Mouse (Mus musculus): ENCODE measurements around the gene Notch1. TPM values are rescaled to one million over a fixed set of nuclear protein-coding genes. Genes with fewer than 3 reads are reported as not detected.
A peak's percentile ranks its signal among the peaks of the same experiment; 100 is the strongest.

Gene Notch1
- total and polyA plus RNA-seq, 2 experiments from 2014 or later = 5.7 to 54.0 TPM

DNA sequence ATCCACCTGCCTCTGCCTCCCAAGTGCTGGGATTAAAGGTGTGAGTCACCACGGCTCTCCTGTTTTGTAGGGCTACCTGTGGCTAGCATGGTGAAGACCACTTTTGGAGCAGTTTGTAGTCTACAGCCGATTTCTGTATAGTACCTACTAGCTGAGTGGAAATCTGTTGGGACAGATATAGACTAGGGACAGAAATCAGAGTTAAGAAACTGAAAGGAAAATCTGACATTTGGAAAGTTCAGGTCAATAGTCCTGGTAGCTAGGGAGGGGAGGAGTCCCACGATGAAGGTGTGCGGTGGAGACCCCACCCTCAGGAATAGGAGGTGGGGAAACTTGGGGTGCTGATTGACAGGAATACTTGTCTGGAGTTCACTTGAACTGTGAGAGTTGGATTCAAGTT is 5.9 kb upstream of the Notch1 start:
- no peaks in the 10 kb centered on the region for H3K27me3 ChIP-seq (ENCODE audit: control insufficient read depth, insufficient read depth, low read length)
- H3K4me3 ChIP-seq (ENCODE audit: low read depth, low read length) = no peak overlapping the region
- WGBS = 71% methylated on average over 4 of the region's 4 CpGs
- H3K9me3 ChIP-seq (replicated peaks; ENCODE audit: control insufficient read depth, low read length) = no peaks in the 10 kb centered on the region
- H3K4me2 ChIP-seq (ENCODE audit: low read depth, low read length) = no peak overlapping the region
- H3K27ac ChIP-seq (ENCODE audit: low read depth) = no peak overlapping the region
- no peaks in the 10 kb centered on the region for H3K36me3 ChIP-seq (replicated peaks; ENCODE audit: control insufficient read depth, insufficient read depth, low read length)
- H3K4me1 ChIP-seq (ENCODE audit: control insufficient read depth, insufficient read depth) = no peaks in the 10 kb centered on the region; the same call in none of the 2 replicates
- DNase-seq (ENCODE audit: low spot score) = no peak
- no peak for ATAC-seq (ENCODE audit: insufficient read depth, low read depth)
- H3K9ac ChIP-seq (replicated peaks; ENCODE audit: low read depth, low read length) = no peak overlapping the region
- TF ChIP-seq CTCF (IDR thresholded peaks at IDR 0.05; ENCODE audit: low read depth) = no peak
- no peak for TF ChIP-seq EP300 (IDR thresholded peaks at IDR 0.05; ENCODE audit: low read depth)

DNA sequence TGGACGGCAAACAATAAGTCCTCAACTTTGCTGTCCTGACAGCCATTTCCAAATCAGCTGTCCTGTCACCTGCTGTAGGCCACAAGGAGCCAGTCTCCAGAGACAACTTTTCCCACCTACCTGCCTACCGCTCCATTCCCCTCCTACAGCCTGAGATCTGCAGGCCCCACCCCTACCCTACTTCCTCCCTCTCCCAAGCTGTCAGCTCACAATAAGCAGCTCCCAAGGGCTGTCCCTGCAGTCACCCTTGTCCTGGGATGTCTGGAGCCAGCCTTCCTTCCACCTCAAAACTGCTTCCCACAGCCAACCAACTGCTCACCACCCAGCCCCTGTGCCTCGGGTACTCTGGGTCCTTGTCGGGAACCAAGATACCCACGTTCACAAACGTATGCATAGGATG is 3.3 kb upstream of the Notch1 start:
- DNase-seq (ENCODE audit: low spot score) (no peak), ATAC-seq (ENCODE audit: insufficient read depth, low read depth) (no peak)
- H3K4me2 ChIP-seq (ENCODE audit: low read depth, low read length) = no peak overlapping the region
- H3K4me1 ChIP-seq (ENCODE audit: control insufficient read depth, insufficient read depth) = peaks cover 24% of the 10 kb centered on the region
- TF ChIP-seq CTCF (IDR thresholded peaks at IDR 0.05; ENCODE audit: low read depth) (no peak), EP300 (IDR thresholded peaks at IDR 0.05; ENCODE audit: low read depth) (no peak)
- H3K9ac ChIP-seq (replicated peaks; ENCODE audit: low read depth, low read length) = no peak overlapping the region
- no peak overlapping the region for H3K4me3 ChIP-seq (ENCODE audit: low read depth, low read length)
- no peaks in the 10 kb centered on the region for H3K36me3 ChIP-seq (replicated peaks; ENCODE audit: control insufficient read depth, insufficient read depth, low read length)
- 63% methylated on average over 6 of the region's 6 CpGs for WGBS
- H3K27ac ChIP-seq (ENCODE audit: low read depth) = 0 out of 2 replicates have a peak overlapping the region, but pooled peaks have one; percentile 11
- H3K27me3 ChIP-seq (ENCODE audit: control insufficient read depth, insufficient read depth, low read length) = no peaks in the 10 kb centered on the region
- no peaks in the 10 kb centered on the region for H3K9me3 ChIP-seq (replicated peaks; ENCODE audit: control insufficient read depth, low read length)

DNA sequence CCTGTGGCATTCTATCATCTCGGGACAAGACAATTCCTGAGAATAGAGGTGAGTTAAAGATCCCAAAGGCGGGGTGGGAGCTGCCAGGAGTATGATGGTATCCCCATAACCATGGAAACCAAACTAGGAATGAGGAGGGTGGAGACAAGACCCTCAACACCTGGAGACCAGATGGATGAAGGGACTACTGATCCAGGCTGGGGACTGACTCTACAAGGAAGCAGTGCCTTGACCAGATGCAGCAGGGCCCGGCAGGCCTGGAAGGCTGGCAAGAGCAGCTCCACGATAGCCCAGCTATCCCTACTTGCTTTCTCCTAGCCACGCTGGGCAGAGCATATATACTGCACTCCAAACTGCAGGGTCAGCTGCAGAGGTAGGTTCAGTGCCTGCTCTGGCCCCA is 524 bp upstream of the Notch1 start:
- Histone ChIP-seq H3K4me3 (ENCODE audit: low read depth, low read length) (peak overlapping the region; percentile 8; the same call in 1 of the 2 replicates), H3K4me2 (ENCODE audit: low read depth, low read length) (peak overlapping the region; percentile 51), H3K9me3 (replicated peaks; ENCODE audit: control insufficient read depth, low read length) (no peaks in the 10 kb centered on the region), H3K36me3 (replicated peaks; ENCODE audit: control insufficient read depth, insufficient read depth, low read length) (no peaks in the 10 kb centered on the region), H3K27ac (ENCODE audit: low read depth) (peak overlapping the region; percentile 71; the same call in 1 of the 2 replicates), H3K9ac (replicated peaks; ENCODE audit: low read depth, low read length) (no peak overlapping the region), H3K4me1 (ENCODE audit: control insufficient read depth, insufficient read depth) (peaks cover 28% of the 10 kb centered on the region), H3K27me3 (ENCODE audit: control insufficient read depth, insufficient read depth, low read length) (no peaks in the 10 kb centered on the region)
- WGBS = 78% methylated on average over 5 of the region's 5 CpGs
- DNase-seq (ENCODE audit: low spot score) (no peak), ATAC-seq (ENCODE audit: insufficient read depth, low read depth) (no peak)
- TF ChIP-seq EP300 (IDR thresholded peaks at IDR 0.05; ENCODE audit: low read depth) (no peak), CTCF (IDR thresholded peaks at IDR 0.05; ENCODE audit: low read depth) (no peak)

DNA sequence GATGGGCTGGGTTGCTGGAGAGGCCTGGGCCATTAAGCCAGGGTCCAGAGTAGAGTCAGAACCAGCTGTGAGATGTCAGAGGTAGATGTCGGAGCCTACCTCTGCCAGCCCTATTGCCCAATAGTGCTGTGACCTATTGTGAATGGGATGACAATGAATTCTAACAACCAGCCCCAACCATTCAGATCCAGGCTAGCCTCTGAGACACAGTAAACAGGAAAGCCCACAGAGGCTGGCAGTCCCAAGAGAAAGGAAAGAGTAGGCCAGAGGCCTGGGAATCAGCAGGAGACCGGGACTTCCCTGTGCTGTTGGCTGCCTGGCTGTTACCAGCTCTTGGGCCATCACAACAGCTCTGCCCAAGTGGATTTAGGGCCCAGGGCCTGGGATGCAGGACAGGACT is 1.1 kb downstream of the Notch1 start:
- WGBS = 60% methylated on average over 2 of the region's 2 CpGs
- DNase-seq (ENCODE audit: low spot score) = no peak
- H3K4me1 ChIP-seq (ENCODE audit: control insufficient read depth, insufficient read depth) = peaks cover 28% of the 10 kb centered on the region
- H3K4me2 ChIP-seq (ENCODE audit: low read depth, low read length) = no peak overlapping the region
- no peak overlapping the region for H3K4me3 ChIP-seq (ENCODE audit: low read depth, low read length)
- H3K9me3 ChIP-seq (replicated peaks; ENCODE audit: control insufficient read depth, low read length) = no peaks in the 10 kb centered on the region
- no peak for ATAC-seq (ENCODE audit: insufficient read depth, low read depth)
- H3K9ac ChIP-seq (replicated peaks; ENCODE audit: low read depth, low read length) = no peak overlapping the region; the same call in 1 of the 2 replicates
- TF ChIP-seq CTCF (IDR thresholded peaks at IDR 0.05; ENCODE audit: low read depth) (no peak), EP300 (IDR thresholded peaks at IDR 0.05; ENCODE audit: low read depth) (no peak)
- no peaks in the 10 kb centered on the region for H3K36me3 ChIP-seq (replicated peaks; ENCODE audit: control insufficient read depth, insufficient read depth, low read length)
- H3K27ac ChIP-seq (ENCODE audit: low read depth) = peak overlapping the region; percentile 71
- no peaks in the 10 kb centered on the region for H3K27me3 ChIP-seq (ENCODE audit: control insufficient read depth, insufficient read depth, low read length)

DNA sequence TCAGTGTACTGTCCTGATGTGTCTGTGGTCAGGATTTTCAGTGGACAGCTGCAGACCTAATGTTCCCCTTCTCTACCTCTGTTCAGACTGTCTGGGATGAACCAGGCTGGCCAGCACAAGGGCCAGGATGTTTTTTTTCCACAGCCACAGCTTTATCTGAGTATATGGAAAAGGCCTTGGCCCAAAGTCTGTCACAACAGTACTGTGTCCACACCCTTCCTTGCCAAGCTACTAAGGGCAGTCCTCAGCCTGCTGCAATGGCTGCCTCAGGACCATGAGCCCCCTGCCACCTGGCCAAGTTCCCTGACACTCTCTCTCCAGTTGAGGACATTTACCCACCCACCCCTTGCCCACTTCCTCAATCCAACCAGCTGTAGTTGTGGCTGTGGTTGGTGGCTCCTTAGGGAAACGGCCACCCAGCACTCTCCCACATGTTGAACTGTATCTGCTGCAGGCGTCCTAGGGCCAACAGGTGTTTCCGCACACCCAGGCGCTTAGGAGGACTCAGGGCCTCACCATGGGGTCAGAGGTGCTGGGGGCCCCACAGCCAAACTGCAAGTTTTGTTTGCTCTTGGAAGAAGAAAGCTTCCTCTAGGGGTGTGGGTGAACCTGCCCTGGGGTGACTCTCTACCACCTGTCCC is 3.2 kb downstream of the Notch1 start:
- no peaks in the 10 kb centered on the region for H3K27me3 ChIP-seq (ENCODE audit: control insufficient read depth, insufficient read depth, low read length)
- no peaks in the 10 kb centered on the region for H3K9me3 ChIP-seq (replicated peaks; ENCODE audit: control insufficient read depth, low read length)
- ATAC-seq (ENCODE audit: insufficient read depth, low read depth) (no peak), DNase-seq (ENCODE audit: low spot score) (no peak)
- H3K4me1 ChIP-seq (ENCODE audit: control insufficient read depth, insufficient read depth) = peaks cover 39% of the 10 kb centered on the region
- 80% methylated on average over 4 of the region's 4 CpGs for WGBS
- no peak for TF ChIP-seq CTCF (IDR thresholded peaks at IDR 0.05; ENCODE audit: low read depth)
- TF ChIP-seq EP300 (IDR thresholded peaks at IDR 0.05; ENCODE audit: low read depth) = no peak
- no peaks in the 10 kb centered on the region for H3K36me3 ChIP-seq (replicated peaks; ENCODE audit: control insufficient read depth, insufficient read depth, low read length)
- H3K9ac ChIP-seq (replicated peaks; ENCODE audit: low read depth, low read length) = no peak overlapping the region
- H3K4me3 ChIP-seq (ENCODE audit: low read depth, low read length) = no peak overlapping the region
- H3K4me2 ChIP-seq (ENCODE audit: low read depth, low read length) = no peak overlapping the region
- peak overlapping the region; percentile 71; the same call in 1 of the 2 replicates for H3K27ac ChIP-seq (ENCODE audit: low read depth)

DNA sequence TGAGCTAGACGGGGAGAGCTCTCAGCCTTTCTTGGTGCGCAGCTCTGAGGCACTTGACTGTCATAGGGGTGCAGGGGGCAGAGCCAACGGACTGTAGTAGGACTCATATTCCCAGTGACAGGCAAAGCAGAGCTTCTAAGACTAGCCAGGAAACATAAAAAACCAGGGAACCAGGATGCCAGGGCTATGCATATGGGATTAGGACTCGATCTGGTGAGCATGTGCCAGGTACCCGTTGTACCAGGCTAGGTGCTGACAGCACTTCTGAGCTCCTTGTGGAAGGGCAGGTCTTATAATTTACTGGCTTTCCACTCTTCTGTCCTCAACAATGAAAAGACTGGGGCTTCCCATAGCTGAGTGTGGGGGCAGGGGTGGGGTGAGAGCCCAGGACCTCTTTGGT is 7.8 kb downstream of the Notch1 start:
- ATAC-seq (ENCODE audit: insufficient read depth, low read depth) (no peak), DNase-seq (ENCODE audit: low spot score) (no peak)
- Histone ChIP-seq H3K9me3 (replicated peaks; ENCODE audit: control insufficient read depth, low read length) (no peaks in the 10 kb centered on the region), H3K27me3 (ENCODE audit: control insufficient read depth, insufficient read depth, low read length) (no peaks in the 10 kb centered on the region), H3K4me2 (ENCODE audit: low read depth, low read length) (0 out of 2 replicates have a peak overlapping the region, but pooled peaks have one; percentile 22), H3K4me1 (ENCODE audit: control insufficient read depth, insufficient read depth) (peaks cover 30% of the 10 kb centered on the region), H3K36me3 (replicated peaks; ENCODE audit: control insufficient read depth, insufficient read depth, low read length) (no peaks in the 10 kb centered on the region), H3K4me3 (ENCODE audit: low read depth, low read length) (no peak overlapping the region), H3K27ac (ENCODE audit: low read depth) (peak overlapping the region; percentile 82), H3K9ac (replicated peaks; ENCODE audit: low read depth, low read length) (no peak overlapping the region)
- 66% methylated on average over 5 of the region's 5 CpGs for WGBS
- TF ChIP-seq EP300 (IDR thresholded peaks at IDR 0.05; ENCODE audit: low read depth) (no peak), CTCF (IDR thresholded peaks at IDR 0.05; ENCODE audit: low read depth) (no peak)
